Mouse (Mus musculus) cerebellum, adult 18-20 months (tissue): ENCODE data around the gene Ifi47.

Experiments used
- DNase-seq, 2 experiments: peaks; one replicate each; pipeline ENCODE4 v3.0.0; 2021

Gene Ifi47

GRCm38 (mm10) chr11:49090551-49090950 is 14.2 kb downstream of the Ifi47 start:
- no peak for DNase-seq

DNA sequence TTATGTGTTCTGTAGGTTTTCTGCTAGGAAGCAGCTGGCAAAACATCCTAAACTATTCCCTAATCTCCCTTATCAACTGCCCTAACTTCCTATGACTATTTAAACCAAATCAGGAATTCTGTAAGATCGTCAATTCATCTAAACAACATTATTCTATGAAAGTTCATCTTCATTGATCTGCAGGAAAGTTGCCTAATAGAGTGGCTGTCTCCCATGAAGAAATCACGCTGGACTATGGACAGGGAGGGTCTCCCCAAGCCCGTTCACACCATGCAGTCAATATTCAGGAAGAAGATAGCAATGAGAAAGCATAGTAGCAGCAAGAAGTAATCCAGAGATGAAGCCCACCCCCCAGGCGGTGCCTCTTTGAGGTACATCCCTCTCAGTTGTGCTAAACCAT is 14.8 kb downstream of the Ifi47 start:
- no peak for DNase-seq

DNA sequence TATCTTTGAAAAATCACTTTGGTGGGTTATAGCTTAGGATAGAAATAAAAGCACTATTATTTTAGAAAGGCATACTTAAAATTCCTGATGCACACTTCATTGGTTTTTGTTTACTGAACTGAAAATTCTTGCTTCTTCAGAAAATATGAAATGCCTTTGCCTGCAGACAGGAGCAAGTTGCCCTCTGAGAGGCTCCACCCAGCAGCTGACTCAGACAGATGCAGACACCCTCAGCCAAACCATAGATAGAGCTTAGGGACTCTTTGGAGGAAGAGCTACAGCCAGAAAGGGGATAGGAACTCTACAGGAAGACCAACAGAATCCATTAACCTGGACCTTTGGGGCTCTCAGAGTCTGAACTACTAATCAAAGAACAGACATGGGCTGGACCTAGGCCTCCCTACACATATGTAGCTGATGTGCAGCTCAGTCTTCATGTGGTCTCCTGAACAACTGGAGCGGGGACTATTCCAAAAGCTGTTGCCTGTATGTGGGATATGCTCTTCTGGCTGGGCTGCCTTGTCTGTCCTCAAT is 15.7 kb downstream of the Ifi47 start:
- no peak for DNase-seq

GRCm38 (mm10) chr11:49092786-49093185 is 16.4 kb downstream of the Ifi47 start:
- DNase-seq, result no peak

- DNase-seq, result no peak
These were observed 17.7 kb downstream of the Ifi47 start for GRCm38 (mm10) chr11:49093861-49094660.

DNA sequence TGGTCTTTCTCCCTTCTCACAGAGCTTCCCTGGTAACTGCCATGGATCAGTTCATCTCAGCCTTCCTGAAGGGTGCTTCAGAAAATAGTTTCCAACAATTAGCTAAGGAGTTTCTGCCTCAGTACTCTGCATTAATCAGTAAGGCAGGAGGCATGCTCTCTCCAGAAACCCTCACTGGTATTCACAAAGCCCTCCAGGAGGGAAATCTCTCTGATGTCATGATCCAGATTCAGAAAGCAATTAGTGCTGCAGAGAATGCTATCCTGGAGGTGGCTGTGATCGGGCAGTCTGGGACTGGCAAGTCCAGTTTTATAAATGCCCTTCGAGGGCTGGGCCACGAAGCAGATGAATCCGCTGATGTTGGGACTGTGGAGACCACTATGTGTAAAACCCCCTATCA is 19.0 kb downstream of the Ifi47 start:
- DNase-seq, result no peak

DNA sequence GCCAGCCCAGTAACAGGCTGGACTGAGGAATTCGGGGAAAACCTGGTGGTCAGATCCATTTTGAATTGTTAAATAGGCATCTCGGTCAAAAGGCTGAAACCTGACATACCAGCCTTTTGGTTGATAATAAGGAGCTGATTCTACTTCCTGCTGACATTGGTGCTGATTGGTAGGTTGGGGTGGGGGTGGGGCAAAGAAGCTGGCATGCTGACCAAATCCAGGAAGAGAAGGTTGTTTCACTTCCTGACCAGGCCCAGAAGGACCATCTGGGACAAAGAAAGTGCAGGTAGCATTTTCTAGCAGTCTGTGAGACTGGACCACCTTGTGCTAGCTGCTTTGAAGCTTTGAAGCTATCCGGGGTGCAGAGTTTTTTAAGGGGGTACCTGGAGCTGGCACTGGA is 24.0 kb downstream of the Ifi47 start:
- DNase-seq, result no peak

GRCm38 (mm10) chr11:49101500-49101899 is 25.1 kb downstream of the Ifi47 start:
- DNase-seq, result no peak

DNA sequence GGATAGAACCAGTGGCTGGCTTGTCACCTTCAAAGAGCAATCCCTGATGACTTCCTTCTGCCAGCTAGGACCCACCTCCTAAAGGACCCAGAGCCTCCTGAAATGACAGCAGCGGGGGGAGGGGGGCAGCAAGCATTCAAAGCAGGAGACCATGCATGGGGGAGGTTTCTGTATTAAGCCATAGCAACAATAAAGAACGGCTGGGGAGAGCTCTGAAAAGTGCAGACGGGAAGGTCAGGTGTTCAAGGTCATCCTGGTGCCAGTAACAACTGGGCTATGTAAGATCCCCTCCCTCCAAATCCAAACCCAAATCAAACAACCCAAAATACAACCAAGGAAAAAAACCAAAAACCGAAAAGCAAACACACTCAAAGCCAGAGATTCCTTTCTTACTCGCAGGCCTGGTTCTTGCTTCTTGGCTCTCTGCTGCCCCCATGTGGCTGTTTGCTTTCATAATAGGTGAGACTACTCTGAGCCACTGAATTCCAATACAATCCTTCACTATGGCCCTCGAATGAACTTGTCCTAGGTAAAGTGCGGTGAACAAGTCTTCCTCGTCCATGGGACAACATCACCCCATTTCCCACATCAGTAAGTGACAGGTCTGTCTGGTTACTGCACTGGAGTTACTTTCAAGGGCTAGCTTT is 26.8 kb downstream of the Ifi47 start:
- peak; percentile 77 to 83 for DNase-seq

- DNase-seq, result no peak
These were observed 29.4 kb downstream of the Ifi47 start for GRCm38 (mm10) chr11:49105752-49106151.

- DNase-seq, result no peak
These were observed 31.5 kb downstream of the Ifi47 start for GRCm38 (mm10) chr11:49107650-49108537.

DNA sequence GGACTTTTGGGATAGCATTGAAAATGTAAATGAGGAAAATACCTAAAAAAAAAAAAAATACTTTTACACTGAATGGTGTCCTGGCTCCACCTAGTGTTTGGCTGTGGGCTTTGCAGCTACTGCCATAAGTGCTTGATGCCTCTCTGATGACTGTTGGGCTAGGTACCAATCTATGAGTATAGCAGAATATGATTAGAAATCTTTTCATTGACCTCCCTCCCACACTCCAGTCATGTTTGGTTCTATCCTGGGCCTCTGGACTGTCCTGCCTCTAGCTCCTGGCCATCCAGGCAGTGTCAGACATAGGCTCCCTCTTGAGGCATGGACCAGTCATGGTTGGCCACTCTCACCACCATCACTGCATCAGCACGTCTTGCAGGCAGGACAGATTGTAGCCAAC is 32.4 kb downstream of the Ifi47 start:
- DNase-seq, result peak in 1 of 2 experiments; percentile 5

GRCm38 (mm10) chr11:49111000-49111399 is 34.6 kb downstream of the Ifi47 start:
- no peak for DNase-seq

DNA sequence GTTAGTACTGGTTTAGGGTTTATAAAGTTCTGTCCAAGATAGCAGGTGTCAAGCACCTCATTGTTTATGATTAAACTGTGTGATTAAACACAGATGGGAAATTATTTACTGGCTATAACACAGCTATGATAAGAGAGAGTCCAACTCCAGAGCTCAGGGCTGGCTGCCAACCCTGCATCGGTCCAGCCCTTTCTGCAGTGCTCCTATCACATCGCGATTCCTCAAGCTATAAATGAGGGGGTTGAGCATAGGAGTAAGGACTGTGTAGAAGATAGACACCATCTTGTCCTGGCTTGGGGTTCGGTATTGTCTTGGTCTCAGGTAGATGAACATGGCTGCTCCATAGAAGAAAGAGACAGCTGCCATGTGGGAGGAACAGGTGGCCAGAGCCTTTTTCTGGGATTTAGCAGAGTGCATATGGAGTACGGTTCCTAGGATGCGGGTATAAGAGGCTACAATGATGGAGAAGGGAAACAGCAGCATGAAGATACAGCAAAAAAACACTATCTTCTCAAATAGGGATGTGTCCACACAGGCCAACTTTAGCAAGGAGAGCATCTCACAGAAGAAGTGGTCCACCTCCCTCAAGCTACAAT is 36.3 kb downstream of the Ifi47 start:
- no peak for DNase-seq

- DNase-seq, result no peak
These were observed 37.8 kb downstream of the Ifi47 start for GRCm38 (mm10) chr11:49114158-49114557.

- DNase-seq, result no peak
These were observed 38.4 kb downstream of the Ifi47 start, which contains the start of gene Olfr1396 for GRCm38 (mm10) chr11:49114774-49115173. Olfr1396 (minus strand) TSS chr11:49114874.

DNA sequence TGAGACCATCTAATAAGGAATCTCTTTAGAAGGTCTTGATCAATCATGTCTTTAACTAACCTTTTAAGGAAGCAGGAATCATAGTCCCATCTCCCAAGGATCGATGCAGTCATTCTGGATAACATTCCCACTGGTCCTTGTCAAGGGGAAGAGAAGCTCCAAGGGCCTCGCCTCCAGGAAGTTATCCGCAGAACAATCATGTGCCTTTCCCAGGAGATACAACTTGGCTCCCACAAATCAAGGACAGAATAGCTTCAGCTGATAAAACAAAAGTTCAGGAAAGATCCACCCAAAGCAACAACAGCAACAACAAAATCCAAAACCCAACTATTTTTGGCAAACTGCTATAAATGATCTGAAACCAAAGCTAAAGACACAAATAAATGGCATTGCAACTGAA is 43.2 kb downstream of the Ifi47 start:
- no peak for DNase-seq

GRCm38 (mm10) chr11:49124169-49124568 is 47.8 kb downstream of the Ifi47 start:
- no peak for DNase-seq

DNA sequence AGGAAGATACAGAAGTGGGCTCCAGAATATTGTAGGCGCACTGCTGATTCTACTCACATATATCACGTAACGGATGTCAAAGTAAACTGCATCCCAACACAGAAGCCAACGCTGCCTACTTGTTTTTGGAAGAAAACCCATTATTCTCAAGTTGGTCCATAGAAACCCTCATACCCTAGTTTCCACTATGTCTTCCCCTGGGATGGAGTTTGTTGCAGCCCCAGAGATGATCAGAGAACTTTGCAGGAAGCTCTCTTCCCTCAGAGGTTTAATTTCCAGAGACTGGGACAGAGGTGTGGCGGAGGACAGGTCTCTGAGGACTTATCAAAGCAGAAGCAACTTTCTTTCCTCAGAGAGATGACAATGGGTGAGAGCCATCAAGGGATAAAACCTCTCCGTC is 65.6 kb downstream of the Ifi47 start, which contains the start of gene Olfr1395:
Olfr1395 (plus strand) TSS at position 301 of the 400 bp plus-strand sequence.
- DNase-seq, result no peak
